Mouse (Mus musculus): ENCODE results near the gene Atp2b2.

DNA sequence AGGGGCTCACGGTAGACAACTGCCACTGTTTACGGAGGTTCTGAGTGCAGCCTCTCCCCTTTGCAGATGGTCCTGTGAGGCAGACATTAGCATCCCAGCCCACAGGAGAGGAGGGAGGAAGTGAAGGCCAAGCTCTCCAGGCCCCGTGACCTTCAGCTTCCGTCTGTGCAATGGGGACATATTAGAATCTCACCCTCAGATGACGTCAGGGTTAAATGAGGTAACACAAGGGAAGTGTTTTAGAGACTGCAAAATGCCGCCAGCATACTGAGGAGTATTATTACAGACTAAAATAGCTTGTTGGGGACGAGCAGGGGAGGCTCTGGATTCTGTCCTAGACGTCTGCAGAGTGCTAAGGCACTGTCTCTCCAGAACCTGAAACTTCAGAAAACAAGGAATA is 106.3 kb downstream of the Atp2b2 start:
- no peak for TF ChIP-seq CTCF (IDR thresholded peaks at IDR 0.05; ENCODE audit: low read depth, low read length)
- no peak for TF ChIP-seq POLR2A (IDR thresholded peaks at IDR 0.05; ENCODE audit: borderline replicate concordance, low read depth, low read length)

Measured in bone marrow macrophage, adult 2 months (primary cell).